Mouse (Mus musculus) lung, postnatal 4 days (tissue): ENCODE measurements at regions not wholly inside any gene's neighbourhood (a gene's known extent, or its start where the extent isn't known, plus 50 kb on each side); places are given as distances from the start of the nearest gene placed in this dataset.
A peak's percentile ranks its signal among the peaks of the same experiment; 100 is the strongest.

Experiments used
- DNase-seq, 2 experiments: peaks; one replicate each; pipeline ENCODE4 v3.0.0; 2021

DNA sequence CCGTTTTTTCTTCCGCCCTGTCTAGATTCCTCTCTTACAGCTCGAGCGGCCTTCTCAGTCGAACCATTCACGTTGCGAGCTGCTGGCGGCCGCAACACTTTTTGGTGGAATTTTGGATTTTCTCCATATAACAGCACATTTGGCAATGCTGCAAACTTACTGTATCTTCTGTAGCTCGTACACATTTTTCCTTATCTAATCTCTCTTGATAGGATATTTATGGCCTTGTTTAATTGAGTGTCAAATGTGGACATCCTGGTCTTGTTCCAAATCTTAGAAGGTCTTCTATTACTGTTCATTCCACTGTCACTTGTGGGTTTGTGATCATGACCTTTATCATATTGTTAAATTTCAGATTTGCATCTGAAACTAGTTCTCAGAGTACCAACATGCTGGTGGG is 3142.3 kb downstream of the Gm37988 start:
- DNase-seq, result peak in 1 of 2 experiments; percentile 20

DNA sequence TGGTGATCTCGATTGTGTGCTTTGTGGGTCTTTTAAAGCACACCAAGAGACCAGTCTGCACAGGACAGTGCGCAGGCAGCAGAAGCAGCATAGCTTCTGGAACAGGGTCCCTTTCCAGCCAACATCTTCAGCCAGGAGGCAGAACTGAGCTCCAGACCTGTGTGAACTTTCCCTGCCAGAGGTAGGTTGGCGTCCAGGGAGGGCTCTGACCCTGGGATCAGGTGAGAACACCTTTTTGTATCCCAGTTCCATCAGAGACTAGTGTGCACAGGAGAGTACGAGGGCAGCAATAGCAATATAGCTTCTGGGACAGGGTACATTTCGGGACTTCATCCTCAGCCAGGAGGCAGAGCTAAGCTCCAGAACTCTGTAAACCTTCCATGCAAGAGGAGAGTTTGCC is 3148.5 kb downstream of the Gm37988 start:
- DNase-seq, result no peak
